Mouse (Mus musculus): ENCODE data around the gene Btbd35f21. TPM values are rescaled to one million over a fixed set of nuclear protein-coding genes. Genes with fewer than 3 reads are reported as not detected.

The Btbd35f21 gene
- not detected for polyA plus RNA-seq (2012; fragmentation: generic; extraction: Trizol)

GRCm38 (mm10) chrX:32725809-32726208, at the start of gene Btbd35f21:
Gene Btbd35f21, plus strand, starts transcription at chrX:32726109.

Other genes with a start within 250 kb of the Btbd35f21 start
- not detected for gene Btbd35f1, start 166.1 kb upstream of the Btbd35f21 start, polyA plus RNA-seq (2012; fragmentation: generic; extraction: Trizol)
- gene Gm5926, start 75.4 kb upstream of the Btbd35f21 start, polyA plus RNA-seq (2012; fragmentation: generic; extraction: Trizol): not detected
- not detected for gene Btbd35f30, start 168.5 kb downstream of the Btbd35f21 start, polyA plus RNA-seq (2012; fragmentation: generic; extraction: Trizol)
- not detected for gene Gm21789, start 215.7 kb downstream of the Btbd35f21 start, polyA plus RNA-seq (2012; fragmentation: generic; extraction: Trizol)
- gene Btbd35f5, start 247.8 kb downstream of the Btbd35f21 start, polyA plus RNA-seq (2012; fragmentation: generic; extraction: Trizol): not detected